In the genomic region with DNA sequence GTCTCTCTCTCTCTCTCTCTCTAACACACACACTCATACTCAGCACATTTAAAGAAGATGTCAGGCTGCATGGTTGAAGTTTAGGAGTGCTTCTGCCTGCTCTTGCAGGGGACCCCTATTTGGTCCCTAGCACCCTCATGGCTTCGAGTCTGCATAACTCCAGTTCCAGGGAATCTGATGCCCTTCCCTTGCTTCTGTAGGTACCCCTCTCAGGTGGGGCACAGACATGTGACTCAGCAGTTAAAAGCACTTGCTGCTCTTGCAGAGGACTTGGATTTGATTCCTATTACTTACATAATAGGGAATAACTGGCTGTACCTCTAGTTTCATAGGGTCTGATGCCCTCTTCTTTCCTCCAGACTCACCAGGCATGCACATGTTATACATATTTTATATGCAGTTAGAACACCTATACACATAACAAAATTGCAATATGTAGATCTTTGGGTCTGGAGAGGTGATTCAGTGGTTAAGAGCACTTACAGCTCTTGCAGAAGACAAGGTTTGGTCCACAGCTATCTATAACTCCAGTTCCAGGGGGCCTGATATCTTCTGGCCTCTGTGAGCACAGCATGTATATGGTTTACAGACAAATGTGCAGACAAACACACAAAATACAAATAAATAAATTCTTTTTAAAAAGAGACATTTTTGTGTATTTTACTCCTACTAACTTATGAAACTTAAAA, we compare ENCODE assay signal across 30 mouse cellular contexts. TPM values are rescaled to one million over a fixed set of nuclear protein-coding genes. Genes with fewer than 3 reads are reported as not detected.
DNase-seq lines count a peak whose midpoint lies in the region; ATAC-seq and TF ChIP-seq lines count a peak whose summit lies in the region.
"Had no signal": no experiment of that assay in that cellular context is flagged by ENCODE, and none has a peak within 500 bp of the region (broad histone marks: within the 10 kb centered on the region; RNA-seq: fewer than 3 reads in every experiment).

No protein-coding gene starts in this region.

- no peak for ATAC-seq in G1E (ENCODE audit: extremely low read depth, insufficient number of reproducible peaks, low FRiP score, poor library complexity, severe bottlenecking)
- peak; percentile 49 for ATAC-seq in liver, embryonic 15.5 days (ENCODE audit: insufficient read depth)
- no peak for ATAC-seq in lung, postnatal 0 days
- ATAC-seq: forebrain, embryonic 16.5 days; intestine, postnatal 0 days; midbrain, embryonic 16.5 days; Patski had no signal

- DNase-seq in heart, adult 11 months: peak; percentile 72
- DNase-seq in heart, adult 18-20 months: no peak
- DNase-seq in G1E (ENCODE audit: low spot score) (no peak), liver (peak; percentile 67)
- DNase-seq in gastrocnemius, postnatal 36 days: no peak
- DNase-seq in lung, postnatal 0 days (ENCODE audit: low spot score): no peak
- DNase-seq in gastrocnemius, adult 8-10 months (ENCODE audit: low spot score in 2 of 2): no peak
- DNase-seq: adrenal gland, postnatal 10 days; cerebellum, adult 11 months; cerebellum, adult 9-10 months; cerebellum, postnatal 36 days; embryo, embryonic 11 days; gastrocnemius, postnatal 10 days; heart, postnatal 36 days; kidney, adult 9 months; kidney, postnatal 10 days; layer of hippocampus, adult 9-11 months; thymus, postnatal 14 days had no signal

- 31% methylated on average over 1 of the region's 1 CpGs for WGBS in liver, embryonic 15.5 days (ENCODE audit: insufficient replicate concordance)
- WGBS in lung, postnatal 0 days: 82% methylated on average over 1 of the region's 1 CpGs

- intact Hi-C loops in gastrocnemius, postnatal 36 days (cut with DNase I): no loop called here

- peak overlapping the region; percentile 22 for H3K9ac ChIP-seq in liver, embryonic 15.5 days
- no peak overlapping the region for H3K9ac ChIP-seq in lung, postnatal 0 days (replicated peaks; ENCODE audit: low read depth)
- H3K9ac ChIP-seq: embryonic facial prominence, embryonic 12.5 days; heart, embryonic 15.5 days; hindbrain, embryonic 14.5 days; neural tube, embryonic 12.5 days had no signal

- peaks cover 93% of the 10 kb centered on the region for H3K4me1 ChIP-seq in G1E (ENCODE audit: insufficient read depth, low read depth, low read length)
- peaks cover 97% of the 10 kb centered on the region for H3K4me1 ChIP-seq in liver, embryonic 15.5 days (replicated peaks)
- no peaks in the 10 kb centered on the region for H3K4me1 ChIP-seq in lung, postnatal 0 days (ENCODE audit: insufficient read depth, low read depth, low read length)
- H3K4me1 ChIP-seq: embryonic facial prominence, embryonic 12.5 days; neural tube, embryonic 12.5 days had no signal

- H3K27ac ChIP-seq in liver, embryonic 15.5 days (replicated peaks): peak overlapping the region; percentile 98
- no peak overlapping the region for H3K27ac ChIP-seq in lung, postnatal 0 days (ENCODE audit: low read length)
- H3K27ac ChIP-seq: embryonic facial prominence, embryonic 12.5 days; heart, embryonic 15.5 days; hindbrain, embryonic 14.5 days; macrophage; neural tube, embryonic 12.5 days had no signal

- H3K9me3 ChIP-seq in G1E (replicated peaks): no peaks in the 10 kb centered on the region
- H3K9me3 ChIP-seq in liver, embryonic 15.5 days (replicated peaks): no peaks in the 10 kb centered on the region
- no peaks in the 10 kb centered on the region for H3K9me3 ChIP-seq in lung, postnatal 0 days (ENCODE audit: low read length)
- H3K9me3 ChIP-seq: embryonic facial prominence, embryonic 12.5 days; heart, embryonic 15.5 days; neural tube, embryonic 12.5 days had no signal

- no peaks in the 10 kb centered on the region for H3K27me3 ChIP-seq in G1E (ENCODE audit: insufficient read depth, low read length)
- no peaks in the 10 kb centered on the region for H3K27me3 ChIP-seq in liver, embryonic 15.5 days
- H3K27me3 ChIP-seq in lung, postnatal 0 days (replicated peaks; ENCODE audit: insufficient read depth, low read length): no peaks in the 10 kb centered on the region
- H3K27me3 ChIP-seq: CH12.LX; embryonic facial prominence, embryonic 12.5 days; heart, embryonic 15.5 days; neural tube, embryonic 12.5 days; Patski had no signal

- H3K36me3 ChIP-seq in G1E (replicated peaks): peaks cover 33% of the 10 kb centered on the region
- peaks cover 13% of the 10 kb centered on the region for H3K36me3 ChIP-seq in liver, embryonic 15.5 days (replicated peaks)
- H3K36me3 ChIP-seq in lung, postnatal 0 days (ENCODE audit: insufficient read depth, low read length): no peaks in the 10 kb centered on the region
- H3K36me3 ChIP-seq: embryonic facial prominence, embryonic 12.5 days; heart, embryonic 15.5 days; neural tube, embryonic 12.5 days had no signal

- peak overlapping the region; percentile 10; the same call in 1 of the 2 replicates for H3K4me3 ChIP-seq in G1E (ENCODE audit: low read depth, low read length)
- H3K4me3 ChIP-seq in liver, embryonic 15.5 days (replicated peaks): peak overlapping the region; percentile 27; the same call in 1 of the 2 replicates
- no peak overlapping the region for H3K4me3 ChIP-seq in lung, postnatal 0 days (ENCODE audit: low read depth, low read length)
- H3K4me3 ChIP-seq: embryonic facial prominence, embryonic 12.5 days; heart, embryonic 15.5 days; neural tube, embryonic 12.5 days had no signal

- no peak for TF ChIP-seq CTCF in G1E (IDR thresholded peaks at IDR 0.05; ENCODE audit: low read depth, low read length)
- no peak for TF ChIP-seq CTCF in lung, postnatal 0 days (IDR thresholded peaks at IDR 0.05)

- TF ChIP-seq EP300 in lung, postnatal 0 days (IDR thresholded peaks at IDR 0.05): no peak

- peak overlapping the region; percentile 63 for H3K4me2 ChIP-seq in liver, embryonic 15.5 days
- no peak overlapping the region for H3K4me2 ChIP-seq in lung, postnatal 0 days (replicated peaks; ENCODE audit: low read depth, low read length)
- H3K4me2 ChIP-seq: embryonic facial prominence, embryonic 12.5 days; heart, embryonic 15.5 days; hindbrain, embryonic 14.5 days; midbrain, embryonic 11.5 days; neural tube, embryonic 12.5 days had no signal

RNA-seq across cellular contexts. Expression of a gene that starts 23.8 kb away (rescaled TPM):
- total RNA-seq in heart, adult 18-20 months (2021): 10 to 100 TPM; 23.2 to 23.4 TPM
- total RNA-seq in G1E (2014; fragmentation: Nextera tagmentation) (83.9 and 177 TPM in 2 replicates), G1E (2017) (19.6 and 22.8 TPM in 2 replicates)
- polyA plus RNA-seq in G1E (2012): 16.4 and 22.8 TPM in 2 replicates
- 10.1 and 12.0 TPM in 2 replicates for polyA plus RNA-seq in liver, embryonic 15.5 days (2015; fragmentation: Nextera tagmentation; extraction: Ambion mirVana)
- 10 to 100 TPM; 10.9 to 12.1 TPM for total RNA-seq in gastrocnemius, postnatal 36 days (2021)
- 2.5 and 2.8 TPM in 2 replicates for polyA plus RNA-seq in lung, postnatal 0 days (2015; fragmentation: Nextera tagmentation; extraction: Ambion mirVana)
- 10 to 100 TPM; 12.3 to 16.7 (median 13.9) TPM for total RNA-seq in gastrocnemius, adult 8-10 months (2022)

RNA-seq across cellular contexts. Expression of a gene that starts 39.5 kb away (rescaled TPM):
- total RNA-seq in heart, adult 18-20 months (2021): 100 to 1,000 TPM; 479 to 585 TPM
- total RNA-seq in G1E (2014; fragmentation: Nextera tagmentation) (2,238 and 2,249 TPM in 2 replicates), G1E (2017) (1,317 and 1,403 TPM in 2 replicates)
- polyA plus RNA-seq in G1E (2012): 213 and 677 TPM in 2 replicates
- 294 and 338 TPM in 2 replicates for polyA plus RNA-seq in liver, embryonic 15.5 days (2015; fragmentation: Nextera tagmentation; extraction: Ambion mirVana)
- 100 to 1,000 TPM; 382 to 446 TPM for total RNA-seq in gastrocnemius, postnatal 36 days (2021)
- 373 and 397 TPM in 2 replicates for polyA plus RNA-seq in lung, postnatal 0 days (2015; fragmentation: Nextera tagmentation; extraction: Ambion mirVana)
- total RNA-seq in gastrocnemius, adult 8-10 months (2022): 100 to 1,000 TPM; 405 to 594 (median 505) TPM

RNA-seq across cellular contexts. Expression of a gene that starts 52.6 kb away (rescaled TPM):
- total RNA-seq in heart, adult 18-20 months (2021): 100 to 1,000 TPM; 172 to 174 TPM
- total RNA-seq in G1E (2014; fragmentation: Nextera tagmentation) (25.9 and 28.6 TPM in 2 replicates), G1E (2017) (36.4 and 43.0 TPM in 2 replicates)
- polyA plus RNA-seq in G1E (2012): 27.1 and 28.8 TPM in 2 replicates
- 9.1 and 9.2 TPM in 2 replicates for polyA plus RNA-seq in liver, embryonic 15.5 days (2015; fragmentation: Nextera tagmentation; extraction: Ambion mirVana)
- 10 to 100 TPM; 59.1 to 77.7 TPM for total RNA-seq in gastrocnemius, postnatal 36 days (2021)
- 19.7 and 20.0 TPM in 2 replicates for polyA plus RNA-seq in lung, postnatal 0 days (2015; fragmentation: Nextera tagmentation; extraction: Ambion mirVana)
- total RNA-seq in gastrocnemius, adult 8-10 months (2022): 10 to 100 TPM; 60.1 to 89.9 (median 74.9) TPM

Comparison
In these comparisons a context has a peak if more than half of its experiments do, and no peak if none do; other contexts are left out.
1. DNase-seq: peak in heart, adult 11 months (single experiment) and liver (single experiment); none in heart, adult 18-20 months (0 of 2), G1E (single experiment), gastrocnemius, postnatal 36 days (0 of 2), lung, postnatal 0 days (single experiment) and gastrocnemius, adult 8-10 months (0 of 2).